Mouse (Mus musculus) testis, adult 2 months (tissue): ENCODE measurements at regions not wholly inside any gene's neighbourhood (a gene's known extent, or its start where the extent isn't known, plus 50 kb on each side); places are given as distances from the start of the nearest gene placed in this dataset.

Source experiments
- CTCF ChIP-seq: fragments of 200-500 bp; IDR thresholded peaks from 2 replicates; pipeline ENCODE4 v1.5.1; 2012; ENCODE audit warnings: low read depth, mild to moderate bottlenecking, inconsistent platforms, low read length, moderate library complexity; ENCODE audit not compliant: control insufficient read depth, insufficient read depth, insufficient replicate concordance
- POLR2A ChIP-seq: fragments of 200-500 bp; IDR thresholded peaks from 2 replicates; pipeline ENCODE4 v1.6.1; 2012; ENCODE audit warnings: low read depth, mild to moderate bottlenecking, inconsistent platforms, low read length, moderate library complexity; ENCODE audit not compliant: control insufficient read depth

- no peak for TF ChIP-seq CTCF
- no peak for TF ChIP-seq POLR2A
Measured at GRCm38 (mm10) chr11:79773755-79774154, 182.7 kb downstream of the Rab11fip4 start.
